Mouse (Mus musculus) embryonic facial prominence, embryonic 10.5 days (tissue): ENCODE results near the gene Ikzf1. TPM values are rescaled to one million over a fixed set of nuclear protein-coding genes. Genes with fewer than 3 reads are reported as not detected.

Source experiments
- DNase-seq: peaks from one replicate; pipeline ENCODE4 v3.0.0-alpha.2; 2017; ENCODE audit warnings: low spot score
- H3K27ac ChIP-seq: fragments of 300-500 bp; sonication (generic); replicated peaks from 2 replicates; pipeline ENCODE4 v1.5.1; 2016; ENCODE audit warnings: mild to moderate bottlenecking
- H3K27me3 ChIP-seq: fragments of 300-500 bp; sonication (generic); replicated peaks from 2 replicates; pipeline ENCODE4 v1.6.1; 2016; ENCODE audit warnings: low read depth, mild to moderate bottlenecking; ENCODE audit not compliant: poor library complexity, severe bottlenecking
- H3K36me3 ChIP-seq: fragments of 300-500 bp; sonication (generic); replicated peaks from 2 replicates; pipeline ENCODE4 v1.6.1; 2016; ENCODE audit warnings: mild to moderate bottlenecking, moderate library complexity
- H3K4me1 ChIP-seq: fragments of 300-500 bp; sonication (generic); 2 replicates; pipeline ENCODE4 v1.6.1; 2016
- H3K4me3 ChIP-seq: fragments of 300-500 bp; sonication (generic); 2 replicates; pipeline ENCODE4 v1.5.1; 2016; ENCODE audit warnings: mild to moderate bottlenecking, moderate library complexity
- H3K9me3 ChIP-seq: fragments of 300-500 bp; sonication (generic); 2 replicates; pipeline ENCODE4 v1.6.1; 2016; ENCODE audit warnings: mild to moderate bottlenecking
- WGBS: fragments of 180-500 bp; shearing (Covaris S2); methylation state at CpG from one replicate; pipeline ENCODE4 v1.1.7; 2016; 5-methylcytosine and 5-hydroxymethylcytosine counted together
- polyA plus RNA-seq: library from polyadenylated mRNA; unstranded; fragments of >200 nt; fragmentation: Nextera tagmentation; extraction: Ambion mirVana; gene quantifications from 2 replicates; pipeline ENCODE4 v1.2.1, GENCODE M21; 2016

Ikzf1 gene
- polyA plus RNA-seq, 1 experiment from 2014 or later = 3.1 TPM

DNA sequence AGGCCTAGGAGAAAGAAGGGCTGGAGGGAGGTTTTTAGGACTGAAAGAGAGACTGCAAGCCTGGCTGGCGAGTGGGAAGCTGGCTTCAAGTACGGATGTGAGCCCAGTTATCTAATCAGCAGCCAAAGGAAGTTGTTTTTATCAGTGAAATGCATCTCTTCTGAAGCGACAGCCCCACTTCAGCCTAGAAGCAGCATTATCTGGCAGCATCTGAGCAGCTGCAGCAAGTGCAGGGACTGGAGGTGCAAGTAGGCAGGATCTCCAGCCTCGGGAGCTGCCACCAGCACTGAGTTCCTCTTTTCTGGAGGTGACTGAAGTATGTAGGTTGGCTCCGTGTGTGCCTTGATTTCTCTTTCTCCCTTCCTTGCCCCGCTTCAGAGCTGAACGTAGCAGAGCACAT is 26.9 kb downstream of the Ikzf1 start:
- 72% methylated on average over 7 of the region's 7 CpGs for WGBS
- H3K4me1 ChIP-seq = no peaks in the 10 kb centered on the region
- no peaks in the 10 kb centered on the region for H3K27me3 ChIP-seq
- no peak for DNase-seq
- no peak overlapping the region for H3K27ac ChIP-seq
- H3K4me3 ChIP-seq = no peak overlapping the region
- no peaks in the 10 kb centered on the region for H3K9me3 ChIP-seq
- no peaks in the 10 kb centered on the region for H3K36me3 ChIP-seq

DNA sequence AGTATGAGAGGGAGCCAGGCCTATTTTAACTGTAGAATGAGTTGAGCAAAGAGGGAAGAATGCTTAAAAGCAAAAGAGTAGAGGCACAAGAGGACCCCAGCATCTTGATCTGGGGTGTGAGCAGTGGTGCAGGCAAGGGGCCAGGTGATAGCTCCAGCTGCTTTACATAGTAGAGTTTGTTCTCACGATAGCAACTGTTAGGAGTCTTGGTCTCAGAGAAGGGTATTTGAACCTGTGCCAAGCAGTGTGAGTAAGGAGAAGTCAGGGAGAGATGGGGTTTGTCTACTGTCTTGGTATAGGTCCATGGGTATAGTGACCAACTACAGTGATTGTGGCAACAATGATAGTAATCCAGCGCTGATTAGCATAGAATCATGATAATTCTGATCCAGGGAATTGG is 29.9 kb downstream of the Ikzf1 start:
- Histone ChIP-seq H3K4me1 (no peaks in the 10 kb centered on the region), H3K36me3 (no peaks in the 10 kb centered on the region), H3K4me3 (no peak overlapping the region), H3K9me3 (no peaks in the 10 kb centered on the region), H3K27me3 (no peaks in the 10 kb centered on the region), H3K27ac (no peak overlapping the region)
- 92% methylated on average over 2 of the region's 2 CpGs for WGBS
- no peak for DNase-seq

GRCm38 (mm10) chr11:11715963-11716691 is 31.3 kb downstream of the Ikzf1 start:
- WGBS = 89% methylated on average over 7 of the region's 7 CpGs
- no peaks in the 10 kb centered on the region for H3K27me3 ChIP-seq
- no peak for DNase-seq

DNA sequence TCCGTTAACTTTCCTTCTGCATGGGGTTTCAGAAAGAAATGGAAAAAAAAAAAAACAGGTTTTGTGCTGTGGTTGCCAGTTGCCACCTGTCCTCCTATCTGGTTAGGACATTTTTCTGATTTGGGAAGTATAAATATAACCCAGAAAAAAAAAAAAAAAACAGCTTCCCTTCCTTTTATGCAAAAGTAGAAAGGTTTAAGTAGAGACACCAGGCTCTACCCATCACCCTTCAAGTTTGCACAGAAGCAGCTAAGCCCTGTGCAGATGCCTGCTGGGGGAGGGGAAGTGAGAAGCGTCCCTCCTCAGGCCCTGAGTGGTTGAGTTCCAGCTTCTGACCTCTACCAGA is 31.9 kb downstream of the Ikzf1 start:
- Histone ChIP-seq H3K27ac (no peak overlapping the region), H3K9me3 (no peaks in the 10 kb centered on the region), H3K4me1 (no peaks in the 10 kb centered on the region), H3K36me3 (no peaks in the 10 kb centered on the region), H3K27me3 (no peaks in the 10 kb centered on the region), H3K4me3 (no peak overlapping the region)
- DNase-seq = no peak
- 77% methylated on average over 2 of the region's 2 CpGs for WGBS

More at GRCm38 (mm10) chr11:11715963-11716691, 31.3 kb downstream of the Ikzf1 start:
- no peaks in the 10 kb centered on the region for H3K9me3 ChIP-seq
- H3K4me1 ChIP-seq = no peaks in the 10 kb centered on the region
- no peak overlapping the region for H3K4me3 ChIP-seq
- no peaks in the 10 kb centered on the region for H3K36me3 ChIP-seq
- H3K27ac ChIP-seq = no peak overlapping the region

DNA sequence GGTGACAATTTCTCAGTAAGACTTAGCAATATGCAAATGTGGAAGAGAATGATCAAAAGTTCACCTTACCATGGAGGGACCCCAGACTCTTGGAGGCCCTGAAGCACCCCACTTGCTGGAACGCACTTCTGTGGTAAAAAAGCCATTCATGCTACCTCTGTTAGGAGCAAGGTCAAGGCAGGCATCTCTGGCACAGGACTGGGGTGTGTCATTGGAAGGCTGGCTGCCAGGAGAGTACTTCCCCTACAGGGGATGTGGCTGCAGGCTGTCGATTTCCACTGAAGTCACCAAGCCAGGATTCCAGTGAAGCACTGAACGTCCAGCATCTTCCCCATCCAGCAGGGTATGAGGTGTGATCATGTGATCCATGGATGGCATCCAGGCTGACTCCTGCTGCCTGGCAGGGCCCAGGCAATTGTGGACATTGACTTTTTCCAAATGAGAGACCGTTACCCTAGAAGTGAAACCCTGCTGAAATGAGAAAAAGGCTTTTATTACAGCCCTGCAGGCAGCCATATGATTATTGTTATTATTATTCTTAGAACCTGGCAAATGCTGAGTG is 32.9 kb downstream of the Ikzf1 start:
- DNase-seq = no peak
- Histone ChIP-seq H3K4me3 (no peak overlapping the region), H3K27me3 (no peaks in the 10 kb centered on the region), H3K36me3 (no peaks in the 10 kb centered on the region), H3K4me1 (no peaks in the 10 kb centered on the region), H3K9me3 (no peaks in the 10 kb centered on the region), H3K27ac (no peak overlapping the region)
- WGBS = 80% methylated on average over 4 of the region's 4 CpGs

- WGBS = 77% methylated on average over 5 of the region's 5 CpGs
- no peaks in the 10 kb centered on the region for H3K36me3 ChIP-seq
- H3K4me3 ChIP-seq = no peak overlapping the region
- no peaks in the 10 kb centered on the region for H3K9me3 ChIP-seq
- H3K27ac ChIP-seq = no peak overlapping the region
- H3K4me1 ChIP-seq = no peaks in the 10 kb centered on the region
- H3K27me3 ChIP-seq = no peaks in the 10 kb centered on the region
- DNase-seq = no peak
Measured at GRCm38 (mm10) chr11:11719748-11720147, 34.9 kb downstream of the Ikzf1 start.

DNA sequence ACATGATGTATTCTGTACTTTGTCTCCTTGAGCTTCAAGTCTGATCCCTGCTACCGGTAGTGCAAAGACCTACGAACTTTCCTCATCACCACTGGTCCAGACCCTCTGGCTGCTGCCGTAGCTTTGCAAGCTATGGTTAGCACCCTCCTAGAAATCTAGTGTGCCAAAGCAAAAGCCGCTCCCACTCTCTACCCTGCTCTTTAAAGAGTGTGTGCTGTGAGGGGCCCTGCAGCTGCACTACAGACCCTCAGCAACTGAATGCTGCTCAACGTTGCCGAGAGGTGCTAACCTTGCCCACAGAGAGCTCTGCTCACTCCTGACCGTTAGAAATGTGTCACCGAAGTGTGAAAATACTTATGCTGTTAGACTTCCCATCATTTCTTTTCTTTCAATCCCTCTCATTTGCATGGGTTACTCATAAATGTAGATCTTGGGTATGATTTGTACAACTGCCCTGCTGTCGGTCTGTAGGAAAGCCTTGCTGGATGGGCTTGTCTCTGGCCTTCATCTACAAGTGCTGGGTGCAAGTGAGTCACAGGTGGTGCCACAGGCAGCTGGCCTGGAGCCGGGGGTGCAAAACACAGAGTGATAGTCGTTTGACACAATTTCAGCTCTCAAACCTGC is 40.6 kb downstream of the Ikzf1 start:
- no peak overlapping the region for H3K4me3 ChIP-seq
- WGBS = 89% methylated on average over 11 of the region's 11 CpGs
- H3K27me3 ChIP-seq = no peaks in the 10 kb centered on the region
- no peaks in the 10 kb centered on the region for H3K9me3 ChIP-seq
- H3K27ac ChIP-seq = no peak overlapping the region
- no peaks in the 10 kb centered on the region for H3K4me1 ChIP-seq
- DNase-seq = no peak
- no peaks in the 10 kb centered on the region for H3K36me3 ChIP-seq

GRCm38 (mm10) chr11:11725876-11726525 is 41.2 kb downstream of the Ikzf1 start:
- Histone ChIP-seq H3K4me1 (no peaks in the 10 kb centered on the region), H3K27ac (no peak overlapping the region), H3K27me3 (no peaks in the 10 kb centered on the region), H3K9me3 (no peaks in the 10 kb centered on the region), H3K4me3 (no peak overlapping the region), H3K36me3 (no peaks in the 10 kb centered on the region)
- DNase-seq = no peak
- WGBS = 89% methylated on average over 5 of the region's 5 CpGs

DNA sequence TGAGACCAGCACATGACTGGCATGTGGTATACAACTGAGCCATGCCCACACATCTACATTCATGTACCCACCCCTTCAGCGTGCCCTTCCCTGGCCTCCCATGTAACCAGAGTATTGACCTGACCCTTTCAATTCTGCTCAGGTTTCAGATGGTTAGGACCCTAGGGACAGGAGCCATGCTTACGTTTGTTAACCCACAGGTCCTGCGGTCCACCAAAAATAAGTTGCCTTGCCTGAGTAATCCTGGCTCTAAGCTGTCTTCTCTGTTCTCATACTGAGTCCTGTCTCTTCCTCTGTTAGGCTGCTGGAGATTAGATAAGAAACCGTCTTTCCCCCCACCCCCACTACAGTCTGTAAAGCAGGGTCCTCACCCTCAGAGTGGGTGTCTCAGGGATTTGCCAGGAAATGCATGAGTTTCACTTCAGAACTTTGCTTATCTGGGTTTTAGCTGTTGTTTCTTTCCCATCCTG is 42.0 kb downstream of the Ikzf1 start:
- 69% methylated on average over 4 of the region's 4 CpGs for WGBS
- H3K36me3 ChIP-seq = no peaks in the 10 kb centered on the region
- no peaks in the 10 kb centered on the region for H3K4me1 ChIP-seq
- H3K27ac ChIP-seq = no peak overlapping the region
- H3K4me3 ChIP-seq = no peak overlapping the region
- no peaks in the 10 kb centered on the region for H3K27me3 ChIP-seq
- no peaks in the 10 kb centered on the region for H3K9me3 ChIP-seq
- DNase-seq = no peak

DNA sequence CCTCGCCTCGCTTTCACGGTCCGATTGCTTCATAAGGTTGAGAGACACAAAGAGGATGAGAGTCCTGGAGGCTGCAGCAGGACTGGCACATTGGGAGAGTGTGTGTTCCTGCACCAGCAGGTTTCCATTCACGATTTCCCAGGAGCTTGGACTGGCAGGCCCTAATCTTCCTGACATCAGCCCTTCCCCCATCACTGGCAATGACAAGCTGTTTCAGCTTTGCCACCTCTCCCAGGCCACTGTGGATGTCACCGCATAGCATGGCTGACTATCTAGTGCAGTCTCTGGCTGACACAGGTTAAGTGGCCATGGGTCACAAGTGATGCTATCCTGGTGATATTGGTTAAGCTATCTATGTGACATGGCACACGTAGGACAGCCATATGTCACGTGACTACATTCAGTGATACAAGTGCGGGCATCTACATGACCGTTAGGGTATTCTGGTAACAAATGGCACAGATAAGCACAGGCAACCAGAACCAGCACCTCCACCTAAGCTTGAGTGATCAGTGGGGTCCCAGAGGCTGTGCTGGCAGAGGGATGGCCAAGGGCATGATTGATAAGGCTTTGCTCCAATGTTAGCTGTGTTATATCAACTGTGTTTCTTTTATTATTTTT is 43.2 kb downstream of the Ikzf1 start:
- no peak for DNase-seq
- H3K9me3 ChIP-seq = no peaks in the 10 kb centered on the region
- no peaks in the 10 kb centered on the region for H3K36me3 ChIP-seq
- 90% methylated on average over 10 of the region's 10 CpGs for WGBS
- no peaks in the 10 kb centered on the region for H3K27me3 ChIP-seq
- no peak overlapping the region for H3K27ac ChIP-seq
- H3K4me3 ChIP-seq = no peak overlapping the region
- no peaks in the 10 kb centered on the region for H3K4me1 ChIP-seq

DNA sequence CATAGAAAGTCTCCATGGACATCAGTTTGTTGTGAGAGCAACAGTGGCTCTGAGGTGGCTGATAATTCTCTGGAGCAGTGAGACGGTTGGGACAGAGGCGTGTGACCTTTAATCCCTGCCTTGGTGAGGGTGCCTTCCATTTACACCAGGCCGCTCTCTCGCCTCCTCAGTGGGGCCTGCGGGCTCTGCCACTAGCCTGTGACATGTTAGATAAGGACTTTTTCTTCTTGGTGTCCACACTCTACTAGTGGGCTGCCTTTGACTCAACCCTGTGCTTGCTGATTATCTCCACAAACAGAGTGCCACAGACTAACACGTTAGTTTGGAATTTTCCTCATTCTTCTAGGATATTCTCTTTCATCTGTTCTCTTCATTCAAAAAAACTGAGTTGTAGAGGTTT is 44.4 kb downstream of the Ikzf1 start:
- no peaks in the 10 kb centered on the region for H3K9me3 ChIP-seq
- WGBS = 79% methylated on average over 6 of the region's 6 CpGs
- H3K36me3 ChIP-seq = no peaks in the 10 kb centered on the region
- H3K27me3 ChIP-seq = no peaks in the 10 kb centered on the region
- no peak for DNase-seq
- H3K27ac ChIP-seq = no peak overlapping the region
- no peak overlapping the region for H3K4me3 ChIP-seq
- no peaks in the 10 kb centered on the region for H3K4me1 ChIP-seq

GRCm38 (mm10) chr11:11730062-11730461 is 45.3 kb downstream of the Ikzf1 start:
- 85% methylated on average over 1 of the region's 1 CpGs for WGBS
- H3K9me3 ChIP-seq = no peaks in the 10 kb centered on the region
- H3K27me3 ChIP-seq = no peaks in the 10 kb centered on the region
- H3K36me3 ChIP-seq = no peaks in the 10 kb centered on the region
- no peak overlapping the region for H3K4me3 ChIP-seq
- no peaks in the 10 kb centered on the region for H3K4me1 ChIP-seq
- no peak for DNase-seq
- H3K27ac ChIP-seq = no peak overlapping the region
